In the genomic region with DNA sequence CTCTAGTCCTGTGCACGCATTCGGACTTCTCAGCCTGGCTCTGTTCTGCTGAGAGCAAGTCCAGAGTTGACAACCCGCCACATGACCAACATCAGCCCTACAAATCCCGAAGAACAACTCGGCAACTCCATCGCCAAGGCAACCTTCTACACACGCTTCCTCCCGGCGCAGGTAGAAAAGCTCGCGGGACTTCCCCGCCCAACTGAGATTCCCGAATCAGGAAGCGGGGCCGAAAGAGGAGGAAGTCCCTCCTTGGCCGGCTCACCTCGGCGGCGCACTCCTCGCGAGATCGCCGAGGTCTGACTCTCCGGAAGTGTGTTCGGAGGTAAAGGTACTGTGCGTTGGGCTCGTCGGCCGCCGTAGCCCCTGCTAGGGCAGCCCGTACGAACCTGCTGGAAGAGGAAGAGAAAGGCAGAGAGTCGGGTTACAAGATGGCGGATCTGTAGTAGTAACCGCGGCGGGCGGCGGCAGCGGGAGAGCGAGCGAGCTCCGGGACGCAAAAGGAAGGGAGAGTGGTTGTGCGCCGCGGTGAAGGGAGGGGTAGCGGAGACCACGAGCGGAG, we compare ENCODE assay signal across 7 mouse cellular contexts. TPM values are rescaled to one million over a fixed set of nuclear protein-coding genes. Genes with fewer than 3 reads are reported as not detected.
DNase-seq lines count a peak whose midpoint lies in the region; ATAC-seq lines count a peak whose summit lies in the region.

A gene (plus strand): TSS at position 328 of the 562 bp plus-strand sequence.

- no peaks in the 10 kb centered on the region for H3K27me3 ChIP-seq in intestine, embryonic 16.5 days (replicated peaks; ENCODE audit: control insufficient read depth, insufficient read depth, low read length)
- H3K27me3 ChIP-seq in midbrain, embryonic 11.5 days (ENCODE audit: control insufficient read depth, insufficient read depth, low read length) = no peaks in the 10 kb centered on the region

- H3K27ac ChIP-seq in intestine, embryonic 16.5 days (ENCODE audit: low read length) = peak within 1 kb of the TSS; percentile 95
- peak within 1 kb of the TSS; percentile 93 for H3K27ac ChIP-seq in midbrain, embryonic 11.5 days (ENCODE audit: low read depth, low read length)

- intact Hi-C loops in left cerebral cortex, postnatal 36 days (cut with DNase I) = no loop called here

- peak; percentile 97 for ATAC-seq in intestine, embryonic 16.5 days
- ATAC-seq in midbrain, embryonic 11.5 days (ENCODE audit: low FRiP score) = peak; percentile 97

- no peaks in the 10 kb centered on the region for H3K9me3 ChIP-seq in intestine, embryonic 16.5 days (ENCODE audit: control insufficient read depth, low read length)
- H3K9me3 ChIP-seq in midbrain, embryonic 11.5 days (ENCODE audit: control insufficient read depth, low read length) = no peaks in the 10 kb centered on the region

- peak within 1 kb of the TSS; percentile 99 for H3K9ac ChIP-seq in intestine, embryonic 16.5 days (ENCODE audit: low read depth, low read length)
- H3K9ac ChIP-seq in midbrain, embryonic 11.5 days (ENCODE audit: low read length) = peak within 1 kb of the TSS; percentile 99

- WGBS in intestine, embryonic 16.5 days = under 1% methylated on average over 50 of the region's 50 CpGs
- WGBS in midbrain, embryonic 11.5 days = under 1% methylated on average over 50 of the region's 50 CpGs

- H3K4me2 ChIP-seq in intestine, embryonic 16.5 days (ENCODE audit: low read depth, low read length) = peak within 1 kb of the TSS; percentile 81
- H3K4me2 ChIP-seq in midbrain, embryonic 11.5 days = peak within 1 kb of the TSS; percentile 91

- peak; percentile 99 for DNase-seq in adrenal gland, adult 8-10 months
- DNase-seq in embryo, embryonic 9.5 days (ENCODE audit: extremely low spot score) = peak; percentile 94
- peak; percentile 84 to 95 for DNase-seq in gastrocnemius, postnatal 4 days (ENCODE audit: low spot score in 2 of 2)
- peak; percentile 98 for DNase-seq in left cerebral cortex, postnatal 36 days (ENCODE audit: low spot score in 2 of 2)
- DNase-seq in midbrain, embryonic 11.5 days (ENCODE audit: low spot score, missing footprints) = peak; percentile 98
- peak; percentile 99 for DNase-seq in skeletal muscle tissue, adult 2 months (ENCODE audit: low read depth, low spot score)

- H3K36me3 ChIP-seq in intestine, embryonic 16.5 days (ENCODE audit: control insufficient read depth, insufficient read depth, low read length) = no peaks in the 10 kb centered on the region
- no peaks in the 10 kb centered on the region for H3K36me3 ChIP-seq in midbrain, embryonic 11.5 days (ENCODE audit: control insufficient read depth, insufficient read depth, low read length)

- H3K4me3 ChIP-seq in intestine, embryonic 16.5 days (ENCODE audit: low read length) = peak within 1 kb of the TSS; percentile 98
- H3K4me3 ChIP-seq in midbrain, embryonic 11.5 days (ENCODE audit: low read depth, low read length) = peak within 1 kb of the TSS; percentile 89

- peaks cover 8% of the 10 kb centered on the region for H3K4me1 ChIP-seq in intestine, embryonic 16.5 days (ENCODE audit: control insufficient read depth, insufficient read depth, low read length)
- peaks cover 14% of the 10 kb centered on the region for H3K4me1 ChIP-seq in midbrain, embryonic 11.5 days (ENCODE audit: control insufficient read depth, insufficient read depth, low read length)

RNA-seq across cellular contexts. Expression of the gene that starts here (rescaled TPM):
- 100 to 1,000 TPM in 1 of 4 experiments, 10 to 100 TPM in 3; 77.0 to 101 (median 87.0) TPM for total RNA-seq in adrenal gland, adult 8-10 months (2022)
- 10 to 100 TPM; 40.5 to 42.3 TPM for total RNA-seq in gastrocnemius, postnatal 4 days (2021)
- 74.7 and 78.0 TPM in 2 replicates for polyA plus RNA-seq in intestine, embryonic 16.5 days (2015; fragmentation: Nextera tagmentation; extraction: Ambion mirVana)
- 10 to 100 TPM; 46.2 to 51.6 TPM for total RNA-seq in left cerebral cortex, postnatal 36 days (2021)
- polyA plus RNA-seq in midbrain, embryonic 11.5 days (2014; fragmentation: Nextera tagmentation; extraction: Ambion mirVana) = 105 and 115 TPM in 2 replicates

Comparison
In these comparisons a context has a peak if more than half of its experiments do, and no peak if none do; other contexts are left out.
1. Peak in every context shown above with its lines: DNase-seq, ATAC-seq, H3K4me3 ChIP-seq and H3K27ac ChIP-seq.